Mouse (Mus musculus): ENCODE data around the gene Neurog1. TPM values are rescaled to one million over a fixed set of nuclear protein-coding genes. Genes with fewer than 3 reads are reported as not detected.

Gene Neurog1
- polyA plus RNA-seq (2012; ENCODE audit: low replicate concordance), result not detected in 2 replicates

DNA sequence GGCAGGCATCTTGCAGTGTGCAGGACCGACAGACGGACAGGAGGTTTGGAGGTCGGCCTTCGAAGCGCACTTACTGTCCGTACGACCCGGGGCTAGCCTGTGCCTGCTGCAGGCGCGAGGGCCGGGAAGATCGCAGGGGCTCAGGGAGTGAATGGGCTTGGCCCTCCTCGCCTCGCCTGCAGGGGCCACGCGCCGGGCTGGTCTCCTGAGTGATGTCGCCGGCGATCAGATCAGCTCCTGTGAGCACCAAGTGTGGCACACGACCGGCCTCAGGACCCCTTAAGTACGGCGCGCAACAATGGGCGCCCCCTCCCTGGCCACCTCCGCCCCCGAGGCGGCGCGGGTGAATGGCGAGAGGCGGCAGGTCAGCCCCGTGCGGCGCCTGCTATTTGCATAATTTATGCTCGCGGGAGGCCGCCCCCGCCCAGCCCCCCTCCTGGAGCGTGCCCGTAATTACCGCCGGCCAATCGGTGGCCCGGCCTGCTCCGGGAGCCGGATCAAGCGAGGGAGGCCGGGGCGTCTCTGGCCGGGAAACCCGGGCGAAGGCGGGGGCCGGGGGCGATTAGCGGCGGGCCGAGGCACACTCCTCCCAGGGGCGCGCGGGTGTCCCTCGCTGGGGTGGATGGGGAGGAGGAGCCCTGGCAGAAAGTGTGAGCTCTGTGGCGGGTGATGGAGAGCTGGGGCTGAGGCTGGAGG, at the start of gene Neurog1:
Neurog1 (minus strand) TSS at position 240 of the 696 bp plus-strand sequence.

DNA sequence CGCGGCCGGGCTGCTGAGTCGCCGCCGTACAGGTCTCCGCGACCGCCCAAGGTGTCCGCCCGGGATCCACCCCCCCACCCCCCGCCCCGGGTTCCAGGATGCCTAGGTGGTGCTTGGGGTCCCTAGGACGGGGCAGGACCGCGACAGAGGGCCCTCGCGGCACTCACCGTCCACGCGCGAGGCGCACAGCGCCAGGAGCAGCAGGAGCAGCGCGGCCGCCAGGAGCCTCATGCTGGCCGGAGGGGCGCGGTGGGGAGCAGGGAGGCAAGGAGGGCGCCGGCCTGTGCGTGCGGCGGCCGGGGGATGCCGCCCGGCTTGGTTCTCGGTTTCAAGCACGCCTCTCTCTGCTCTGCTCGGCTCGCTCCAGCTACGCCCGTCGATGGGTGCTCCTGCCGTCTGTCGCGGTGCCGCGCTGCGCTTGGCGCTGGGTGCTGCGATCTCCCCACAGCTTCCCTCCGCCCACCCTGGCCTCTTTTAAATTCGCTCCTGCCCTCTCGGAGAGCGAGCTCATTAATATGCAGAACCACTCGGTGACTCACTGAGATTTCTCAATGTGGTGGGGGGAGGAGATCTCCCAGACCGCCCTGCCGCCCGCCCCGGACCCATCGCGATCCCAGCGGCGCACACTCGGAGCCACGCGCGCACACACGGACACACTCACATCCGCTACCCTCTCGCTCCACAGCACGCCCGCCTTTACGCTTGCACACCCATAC, 44.1 kb upstream of the Neurog1 start, which contains the start of gene Cxcl14:
Cxcl14 (minus strand) TSS at position 609 of the 716 bp plus-strand sequence.

Other genes starting within 250 kb of the Neurog1 start
- 170 and 328 TPM in 2 replicates for gene H2afy, start 115.8 kb downstream of the Neurog1 start, polyA plus RNA-seq (2012; ENCODE audit: low replicate concordance)
- gene Tifab, start 73.3 kb downstream of the Neurog1 start, polyA plus RNA-seq (2012; ENCODE audit: low replicate concordance), result 2.2 and 5.0 TPM in 2 replicates
- 0.16 TPM in 1 of 2 replicates, not detected in the other for gene Cxcl14, start 44.4 kb upstream of the Neurog1 start, polyA plus RNA-seq (2012; ENCODE audit: low replicate concordance)
- not detected in 2 replicates for gene Gm3045, start 174.4 kb upstream of the Neurog1 start, polyA plus RNA-seq (2012; ENCODE audit: low replicate concordance)
- gene Slc25a48, start 186.2 kb upstream of the Neurog1 start, polyA plus RNA-seq (2012; ENCODE audit: low replicate concordance), result not detected in 2 replicates
- not detected in 2 replicates for gene Il9, start 230.1 kb upstream of the Neurog1 start, polyA plus RNA-seq (2012; ENCODE audit: low replicate concordance)